Mouse (Mus musculus) testis, adult 2 months (tissue): ENCODE data around the gene Rnf115.

ENCODE experiments used
- CTCF ChIP-seq: fragments of 200-500 bp; IDR thresholded peaks from 2 replicates; pipeline ENCODE4 v1.5.1; 2012; ENCODE audit warnings: low read depth, mild to moderate bottlenecking, inconsistent platforms, low read length, moderate library complexity; ENCODE audit not compliant: control insufficient read depth, insufficient read depth, insufficient replicate concordance
- POLR2A ChIP-seq: fragments of 200-500 bp; IDR thresholded peaks from 2 replicates; pipeline ENCODE4 v1.6.1; 2012; ENCODE audit warnings: low read depth, mild to moderate bottlenecking, inconsistent platforms, low read length, moderate library complexity; ENCODE audit not compliant: control insufficient read depth

- TF ChIP-seq CTCF, result no peak
- TF ChIP-seq POLR2A, result no peak
Measured at GRCm38 (mm10) chr3:96808136-96808535, 80.7 kb downstream of the Rnf115 start.
